Mouse (Mus musculus) small intestine, adult 2 months (tissue): Measurements from ENCODE around the gene 1810046K07Rik. TPM values are rescaled to one million over a fixed set of nuclear protein-coding genes. Genes with fewer than 3 reads are reported as not detected.
A peak's percentile ranks its signal among the peaks of the same experiment; 100 is the strongest.

Source experiments
- H3K27ac ChIP-seq: fragments of 200-500 bp; 2 replicates; pipeline ENCODE4 v1.5.1; 2012; ENCODE audit warnings: low read depth, low read length, control low read depth, inconsistent platforms; ENCODE audit not compliant: insufficient read depth
- H3K27me3 ChIP-seq: fragments of 200-500 bp; 2 replicates; pipeline ENCODE4 v1.6.1; 2012; ENCODE audit warnings: mild to moderate bottlenecking, moderate library complexity, low read length, inconsistent platforms; ENCODE audit not compliant: control insufficient read depth, insufficient read depth
- H3K36me3 ChIP-seq: fragments of 200-500 bp; 2 replicates; pipeline ENCODE4 v1.6.1; 2012; ENCODE audit warnings: mild to moderate bottlenecking, low read length, control low read depth, inconsistent platforms; ENCODE audit not compliant: control insufficient read depth, insufficient read depth
- H3K4me1 ChIP-seq: fragments of 200-500 bp; 2 replicates; pipeline ENCODE4 v1.6.1; 2012; ENCODE audit warnings: low read length, inconsistent platforms, mixed read lengths; ENCODE audit not compliant: control insufficient read depth, insufficient read depth, insufficient read length
- H3K4me3 ChIP-seq: fragments of 200-500 bp; 2 replicates; pipeline ENCODE4 v1.5.1; 2012; ENCODE audit warnings: low read depth, mild to moderate bottlenecking, control low read depth, inconsistent platforms, low read length, moderate library complexity
- CTCF ChIP-seq: fragments of 200-500 bp; IDR thresholded peaks from 2 replicates; pipeline ENCODE4 v1.5.1; 2012; ENCODE audit warnings: low read depth, mild to moderate bottlenecking, control low read depth, inconsistent platforms, low read length, moderate library complexity, mixed read lengths; ENCODE audit not compliant: insufficient replicate concordance, insufficient read length; ENCODE audit errors: extremely low read depth
- POLR2A ChIP-seq: fragments of 200-500 bp; IDR thresholded peaks from 2 replicates; pipeline ENCODE4 v1.6.1; 2012; ENCODE audit warnings: low read depth, mild to moderate bottlenecking, control low read depth, inconsistent platforms, low read length, moderate library complexity
- WGBS: fragments of 180-500 bp; shearing (Covaris S2); methylation state at CpG from one replicate; pipeline ENCODE4 v1.1.7; 2018; 5-methylcytosine and 5-hydroxymethylcytosine counted together
- polyA plus RNA-seq: library from polyadenylated mRNA; depleted of rRNA; stranded (reverse); fragments of >200 nt; gene quantifications from 2 replicates; pipeline ENCODE4 v1.2.3, GENCODE M21; 2012

The 1810046K07Rik gene
- polyA plus RNA-seq, 1 experiment, result 50.7 TPM

- Histone ChIP-seq H3K27ac (no peak overlapping the region), H3K4me1 (peaks cover 13% of the 10 kb centered on the region; the same call in 1 of the 2 replicates), H3K4me3 (no peak overlapping the region), H3K27me3 (no peaks in the 10 kb centered on the region), H3K36me3 (no peaks in the 10 kb centered on the region)
- TF ChIP-seq CTCF, result no peak
- no peak for TF ChIP-seq POLR2A
- WGBS, result 22% methylated on average over 5 of the region's 5 CpGs
Observed at GRCm38 (mm10) chr9:51303980-51304379, 24.7 kb downstream of the 1810046K07Rik start.

GRCm38 (mm10) chr9:51293541-51293940, 35.2 kb downstream of the 1810046K07Rik start:
- Histone ChIP-seq H3K4me3 (no peak overlapping the region), H3K27ac (no peak overlapping the region), H3K4me1 (peaks cover 8% of the 10 kb centered on the region), H3K36me3 (no peaks in the 10 kb centered on the region), H3K27me3 (no peaks in the 10 kb centered on the region)
- no peak for TF ChIP-seq POLR2A
- TF ChIP-seq CTCF, result no peak
- 84% methylated on average over 8 of the region's 8 CpGs for WGBS

- WGBS, result 26% methylated on average over 4 of the region's 4 CpGs
- Histone ChIP-seq H3K4me1 (peaks cover 8% of the 10 kb centered on the region), H3K36me3 (no peaks in the 10 kb centered on the region), H3K27ac (no peak overlapping the region), H3K27me3 (no peaks in the 10 kb centered on the region), H3K4me3 (no peak overlapping the region)
- TF ChIP-seq POLR2A (no peak), CTCF (peak; percentile 64; the same call in 1 of the 2 replicates)
Observed at GRCm38 (mm10) chr9:51292674-51293073, 36.0 kb downstream of the 1810046K07Rik start.

- Histone ChIP-seq H3K4me3 (no peak overlapping the region), H3K27me3 (no peaks in the 10 kb centered on the region), H3K4me1 (peaks cover 8% of the 10 kb centered on the region), H3K36me3 (no peaks in the 10 kb centered on the region), H3K27ac (no peak overlapping the region; the same call in 1 of the 2 replicates)
- 41% methylated on average over 4 of the region's 4 CpGs for WGBS
- TF ChIP-seq POLR2A (no peak), CTCF (no peak)
Observed at GRCm38 (mm10) chr9:51290980-51291379, 37.7 kb downstream of the 1810046K07Rik start.

GRCm38 (mm10) chr9:51286079-51286478, 42.6 kb downstream of the 1810046K07Rik start:
- peaks cover 4% of the 10 kb centered on the region for H3K4me1 ChIP-seq
- no peaks in the 10 kb centered on the region for H3K27me3 ChIP-seq
- H3K27ac ChIP-seq, result no peak overlapping the region
- H3K4me3 ChIP-seq, result no peak overlapping the region
- 21% methylated on average over 2 of the region's 2 CpGs for WGBS
- TF ChIP-seq CTCF (no peak), POLR2A (no peak)
- H3K36me3 ChIP-seq, result no peaks in the 10 kb centered on the region

GRCm38 (mm10) chr9:51278500-51279381, 50.0 kb downstream of the 1810046K07Rik start, which contains the start of gene Colca2:
Gene Colca2, minus strand, starts transcription at chr9:51278569.
- Histone ChIP-seq H3K4me3 (peak within 1 kb of the TSS; percentile 67), H3K4me1 (peaks cover 8% of the 10 kb centered on the region), H3K36me3 (no peaks in the 10 kb centered on the region), H3K27me3 (no peaks in the 10 kb centered on the region), H3K27ac (peak within 1 kb of the TSS; percentile 51)
- whole genome bisulfite sequencing, result 1% methylated on average over 53 of the region's 53 CpGs
- no peak for TF ChIP-seq POLR2A
- peak; percentile 31; the same call in 1 of the 2 replicates for TF ChIP-seq CTCF

GRCm38 (mm10) chr9:51277834-51278498, 50.8 kb downstream of the 1810046K07Rik start:
- H3K27ac ChIP-seq, result peak overlapping the region; percentile 51; the same call in 1 of the 2 replicates
- WGBS, result 24% methylated on average over 13 of the region's 13 CpGs
- TF ChIP-seq CTCF (no peak), POLR2A (no peak)

More at GRCm38 (mm10) chr9:51277834-51278498, 50.8 kb downstream of the 1810046K07Rik start:
- no peaks in the 10 kb centered on the region for H3K36me3 ChIP-seq
- H3K4me1 ChIP-seq, result peaks cover 13% of the 10 kb centered on the region
- H3K4me3 ChIP-seq, result peak overlapping the region; percentile 67
- H3K27me3 ChIP-seq, result no peaks in the 10 kb centered on the region
